Mouse (Mus musculus) mouse embryonic stem cell (cell line): ENCODE measurements around the gene Tbx4.

Experiments used
- in situ Hi-C, 2 experiments: fragments of 300-500 bp; cut with MboI; formaldehyde crosslinking; loops; 1 replicate in 1 of 2; 3 replicates in 1 of 2; pipeline ENCODE4 v1.14.3; 2019 to 2020; ENCODE audit warnings: low sequenced_read_pairs in 2 of 2, low pct_unique_long_range_greater_than_20kb in 1 of 2, mixed read lengths in 1 of 2; ENCODE audit not compliant: unreplicated experiment in 1 of 2

Tbx4 gene

GRCm38 (mm10) chr11:85891692-85892040, 5.4 kb downstream of the Tbx4 start:
- in situ Hi-C loops: loop anchor here in 1 of 2 experiments (5.0 kb wide), 1 partner anchor 54 kb away; no protein-coding TSS in a partner anchor

- in situ Hi-C loops: loop anchor here in 1 of 2 experiments (5.0 kb wide), 1 partner anchor 55 kb away; no protein-coding TSS in a partner anchor
These were observed 6.5 kb downstream of the Tbx4 start for GRCm38 (mm10) chr11:85892771-85893170.

DNA sequence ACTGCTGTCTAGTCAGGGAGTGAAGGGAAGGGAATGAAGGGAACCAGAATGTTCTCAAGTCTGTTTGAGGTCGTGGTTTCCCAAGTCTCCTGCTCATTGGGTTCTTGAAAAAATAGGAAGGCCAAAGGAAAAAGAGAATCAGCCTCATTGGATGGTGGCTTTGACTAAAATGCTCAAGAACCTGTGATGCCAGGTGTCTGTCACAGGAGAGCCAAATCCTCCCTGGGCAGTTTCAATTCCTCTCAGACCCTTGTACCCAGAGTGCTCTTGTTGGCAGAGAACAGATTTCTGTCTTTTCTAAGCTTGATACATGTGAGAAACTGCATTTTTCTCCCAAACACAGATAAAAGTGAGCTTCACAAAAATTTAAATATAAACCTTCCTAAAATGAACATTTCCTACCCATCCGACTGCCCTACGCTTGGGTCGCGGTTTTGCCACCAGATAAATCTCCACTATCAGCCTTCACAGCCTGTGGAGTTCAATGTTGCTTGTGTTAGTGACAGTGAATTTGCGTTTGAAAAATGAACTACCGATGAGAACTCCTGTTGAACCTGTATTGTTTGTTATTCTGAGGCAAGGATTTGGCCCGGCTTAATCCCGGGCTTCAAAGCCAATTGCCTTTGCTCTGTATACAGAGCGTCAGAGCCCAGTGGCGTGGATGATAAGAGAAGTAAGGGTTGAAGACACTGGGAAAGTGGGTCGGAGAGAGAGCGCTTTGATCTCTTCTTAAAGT, 7.3 kb downstream of the Tbx4 start:
- in situ Hi-C loops: loop anchor here in 1 of 2 experiments (5.0 kb wide), 1 partner anchor 56 kb away; no protein-coding TSS in a partner anchor

DNA sequence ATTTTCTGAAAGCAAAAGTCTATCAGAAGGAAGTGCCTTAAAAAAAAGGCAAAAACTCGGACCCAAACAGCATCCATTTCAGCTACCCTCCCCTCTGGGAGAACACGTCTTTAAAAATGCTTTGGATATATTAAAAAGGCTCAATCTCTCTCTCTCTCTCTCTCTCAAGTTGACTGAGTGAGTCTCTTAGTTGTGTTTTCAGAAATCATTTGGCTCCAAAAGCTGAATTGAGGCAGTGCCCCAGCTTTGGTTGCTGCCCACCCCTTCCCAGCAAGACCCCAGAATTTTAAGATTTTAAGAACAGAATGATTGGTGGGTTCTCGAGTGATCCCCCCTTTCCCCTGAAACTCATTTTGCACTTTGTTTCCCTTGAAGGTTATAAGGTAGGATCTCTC, 7.9 kb downstream of the Tbx4 start:
- in situ Hi-C loops: loop anchor here in 1 of 2 experiments (5.0 kb wide), 1 partner anchor 57 kb away; no protein-coding TSS in a partner anchor

DNA sequence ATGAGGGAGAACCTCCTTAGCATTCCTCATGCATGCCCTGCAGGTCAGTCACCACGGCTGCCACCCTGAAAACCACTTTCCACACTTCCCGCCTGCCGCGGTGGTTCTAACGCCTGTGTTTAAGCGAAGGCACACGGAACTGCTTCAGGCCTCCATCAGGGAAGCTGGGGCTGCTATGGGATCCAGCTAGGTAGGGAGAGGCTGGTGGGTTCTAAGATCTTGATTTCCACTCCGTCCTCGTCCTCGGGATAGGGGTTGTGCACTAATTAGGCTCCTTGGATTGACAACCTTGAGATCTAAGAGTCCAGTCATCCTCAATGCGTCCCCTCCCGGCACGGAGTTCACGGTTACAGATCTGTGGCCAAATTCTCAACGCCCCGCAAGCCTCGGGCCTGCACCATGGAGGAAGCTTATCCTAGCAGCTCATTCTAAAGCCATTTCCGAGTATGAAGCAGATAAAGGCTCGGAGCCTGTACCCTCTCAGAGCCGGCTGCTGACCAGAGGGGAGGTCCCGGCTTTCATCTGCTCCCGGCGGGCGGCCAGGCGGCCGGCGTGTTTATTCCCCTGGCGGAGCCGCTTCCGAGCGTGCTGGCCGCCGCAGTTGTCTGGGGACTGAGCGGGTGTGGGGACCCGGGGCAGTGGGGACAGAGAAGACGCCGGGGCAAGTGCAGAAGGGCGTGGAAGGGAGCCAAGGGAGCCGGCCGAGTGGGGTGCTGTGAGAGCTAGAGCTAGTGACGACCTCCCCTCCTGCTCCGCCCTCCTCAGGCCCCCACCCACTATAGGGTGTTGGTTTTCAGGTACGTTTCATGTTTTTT, 8.7 kb downstream of the Tbx4 start:
- in situ Hi-C loops: loop anchor here in 1 of 2 experiments (5.0 kb wide), 1 partner anchor 58 kb away; no protein-coding TSS in a partner anchor

GRCm38 (mm10) chr11:85896335-85896985, 10.2 kb downstream of the Tbx4 start:
- in situ Hi-C loops: no loop called here

- in situ Hi-C loops: no loop called here
These were observed 14.1 kb downstream of the Tbx4 start for GRCm38 (mm10) chr11:85900291-85900690.

- in situ Hi-C loops: no loop called here
These were observed 23.3 kb downstream of the Tbx4 start for GRCm38 (mm10) chr11:85909514-85909913.

GRCm38 (mm10) chr11:85910133-85910532, 23.9 kb downstream of the Tbx4 start:
- in situ Hi-C loops: no loop called here

- in situ Hi-C loops: no loop called here
These were observed 27.3 kb downstream of the Tbx4 start for GRCm38 (mm10) chr11:85913506-85913905.

- in situ Hi-C loops: no loop called here
These were observed 31.1 kb downstream of the Tbx4 start for GRCm38 (mm10) chr11:85917091-85917992.

- in situ Hi-C loops: no loop called here
These were observed 31.7 kb downstream of the Tbx4 start for GRCm38 (mm10) chr11:85917993-85918325.

- in situ Hi-C loops: no loop called here
These were observed 32.2 kb downstream of the Tbx4 start for GRCm38 (mm10) chr11:85918388-85918940.

DNA sequence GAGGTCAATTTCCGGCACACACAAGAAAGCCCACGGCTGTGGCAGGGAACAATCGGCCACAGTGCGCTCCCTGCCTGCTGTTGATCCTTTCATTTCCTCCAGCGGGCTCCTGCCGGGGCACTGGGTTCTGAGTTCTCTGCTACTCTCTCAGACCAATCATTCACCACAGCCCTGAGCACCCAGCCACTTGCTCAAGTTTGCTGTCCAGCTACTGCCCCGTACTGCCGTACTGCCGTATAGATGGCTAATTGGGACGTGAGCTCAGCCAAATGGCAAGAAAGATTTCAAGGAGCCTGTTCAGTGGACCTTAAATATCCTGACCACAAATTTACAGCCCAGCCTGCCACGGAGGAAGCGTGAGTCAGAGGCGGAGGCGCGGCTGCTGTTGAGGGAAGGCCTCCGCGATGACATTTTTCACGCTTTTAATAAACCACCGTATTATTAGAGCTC, 39.1 kb downstream of the Tbx4 start:
- in situ Hi-C loops: no loop called here

DNA sequence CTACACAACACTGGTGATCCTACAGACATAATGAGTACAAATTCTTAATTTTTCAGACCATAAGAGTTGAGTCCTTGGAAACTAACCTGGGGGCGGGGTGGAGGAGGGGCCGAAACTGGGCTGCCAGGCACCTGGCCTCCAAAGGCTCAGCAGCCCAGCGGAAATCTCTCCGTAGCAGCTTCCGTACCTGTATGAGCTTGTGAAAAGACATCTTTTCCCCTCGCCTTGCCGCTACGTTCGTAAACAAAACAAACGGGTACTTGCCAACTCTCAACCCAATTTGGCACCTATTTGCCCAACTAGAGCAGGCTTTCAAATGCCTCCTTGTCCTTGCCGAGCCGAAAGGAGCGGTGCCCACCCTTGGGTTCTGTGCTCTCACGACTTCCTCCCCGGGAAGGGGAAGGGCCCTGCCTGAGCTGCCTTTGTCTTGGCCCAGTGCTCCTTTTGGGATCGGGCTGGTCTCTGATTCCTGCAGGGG, 40.1 kb downstream of the Tbx4 start:
- in situ Hi-C loops: no loop called here

- in situ Hi-C loops: no loop called here
These were observed 41.9 kb downstream of the Tbx4 start for GRCm38 (mm10) chr11:85928106-85928505.

DNA sequence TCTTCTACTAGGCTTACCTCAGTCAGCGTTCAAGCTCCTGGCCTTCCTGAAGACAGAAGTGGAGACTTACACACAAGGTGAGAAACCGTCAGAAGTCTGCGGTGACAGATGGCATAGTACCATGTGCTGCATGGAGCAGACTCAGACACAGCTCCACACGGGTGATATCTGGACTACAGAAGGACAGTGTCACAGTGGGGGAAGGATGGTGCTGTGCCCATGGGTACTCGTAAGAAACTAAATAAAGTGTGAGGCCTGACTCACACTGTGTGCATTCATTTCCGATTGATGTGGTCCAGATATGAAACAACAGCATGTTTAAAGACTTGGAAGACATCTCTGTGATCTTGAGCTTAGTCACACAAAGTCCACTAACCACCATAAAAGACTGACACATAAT, 43.4 kb downstream of the Tbx4 start:
- in situ Hi-C loops: no loop called here
